Mouse (Mus musculus): Measurements from ENCODE around the gene Sarm1.
A peak's percentile ranks its signal among the peaks of the same experiment; 100 is the strongest.

DNA sequence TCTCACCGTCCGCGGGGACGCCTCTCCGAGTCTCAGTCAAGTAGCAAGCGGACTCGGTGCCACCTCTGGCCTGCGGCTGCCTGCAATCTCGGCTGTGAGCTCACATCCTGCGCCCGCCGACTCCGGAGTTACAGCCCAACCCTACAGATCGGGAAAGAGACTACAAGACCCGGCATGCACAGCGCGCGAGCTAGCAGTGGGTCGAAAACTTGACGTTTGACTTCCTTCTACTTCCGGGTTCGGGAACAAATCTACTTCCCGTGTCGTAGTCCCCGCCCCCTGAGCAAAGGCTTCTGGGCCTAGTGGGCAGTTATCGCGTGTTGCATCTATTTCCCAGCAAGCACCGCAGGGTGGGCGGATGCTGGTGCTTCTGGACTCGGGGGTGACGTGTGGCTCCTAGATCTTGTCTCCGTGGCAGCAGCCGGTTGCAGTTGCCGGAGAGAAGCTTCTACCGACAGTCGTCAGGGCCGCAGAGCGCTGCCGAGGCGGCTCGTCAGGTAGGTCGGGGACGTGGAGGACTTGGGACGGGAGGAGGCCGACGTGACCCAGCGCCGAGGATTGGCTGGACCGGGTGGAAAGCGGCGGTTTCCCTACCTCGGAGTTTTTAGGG lies 38.6 kb upstream of the Sarm1 start, which contains the start of the genes Tnfaip1 and Ift20:
- TF ChIP-seq CTCF (IDR thresholded peaks at IDR 0.05; ENCODE audit: control insufficient read depth, insufficient read depth, insufficient replicate concordance, low read depth, low read length) (no peak), POLR2A (IDR thresholded peaks at IDR 0.05; ENCODE audit: control insufficient read depth, low read depth, low read length) (peak; percentile 89)
